ENCODE assay signal across 7 mouse cellular contexts in the genomic region with DNA sequence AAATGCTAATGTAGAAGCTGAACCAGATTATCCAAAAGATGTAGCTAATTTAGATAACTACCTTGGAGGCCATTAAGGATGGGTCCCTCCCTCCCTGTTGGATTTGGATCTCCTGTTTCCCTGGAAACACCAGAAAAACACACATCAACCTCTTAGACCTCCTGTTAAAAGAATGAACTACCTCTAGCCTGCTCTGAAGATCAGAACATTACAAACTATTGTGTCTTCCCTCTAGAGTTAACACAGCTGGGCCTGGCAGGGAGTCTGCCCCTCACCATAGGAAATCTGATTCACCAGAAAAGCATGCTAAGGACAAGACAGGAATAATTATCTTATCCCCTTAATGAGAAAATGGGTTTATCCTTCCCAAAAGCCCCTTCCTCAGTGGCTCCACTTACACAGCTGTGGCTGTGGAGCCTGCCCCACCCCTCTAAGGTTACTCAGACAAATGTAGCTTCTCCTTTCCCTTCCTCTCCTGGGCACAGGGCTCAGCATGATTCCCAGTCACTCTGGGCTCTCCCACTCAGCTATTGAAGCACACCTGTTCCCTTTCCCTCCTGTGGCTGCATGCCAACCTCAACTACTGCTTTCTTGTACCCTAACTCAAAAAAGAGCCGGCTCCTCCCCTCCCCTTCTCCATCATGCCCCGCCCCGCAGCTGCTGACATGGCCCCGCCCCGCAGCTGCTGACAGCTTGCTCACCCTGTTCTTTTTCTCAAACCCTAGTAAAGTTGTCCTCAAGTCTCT.
A peak's percentile ranks its signal among the peaks of the same experiment; 100 is the strongest.
DNase-seq lines count a peak whose midpoint lies in the region; ATAC-seq lines count a peak whose summit lies in the region.

No protein-coding gene starts in this region.

- 4% methylated on average over 5 of the region's 5 CpGs for WGBS in forebrain, embryonic 11.5 days
- 8% methylated on average over 5 of the region's 5 CpGs for WGBS in liver, embryonic 13.5 days (ENCODE audit: insufficient replicate concordance)

- H3K27ac ChIP-seq in forebrain, embryonic 11.5 days (ENCODE audit: low read depth, low read length), result 0 out of 2 replicates have a peak overlapping the region, but pooled peaks have one; percentile 19
- no peak overlapping the region for H3K27ac ChIP-seq in liver, embryonic 13.5 days

- no peak overlapping the region for H3K4me3 ChIP-seq in forebrain, embryonic 11.5 days (ENCODE audit: low read depth, low read length)
- H3K4me3 ChIP-seq in liver, embryonic 13.5 days (replicated peaks), result no peak overlapping the region

- no peaks in the 10 kb centered on the region for H3K36me3 ChIP-seq in forebrain, embryonic 11.5 days (ENCODE audit: control insufficient read depth, insufficient read depth, low read length)
- H3K36me3 ChIP-seq in liver, embryonic 13.5 days, result no peaks in the 10 kb centered on the region
- no peaks in the 10 kb centered on the region for H3K36me3 ChIP-seq in splenic B cell, adult 2 months (ENCODE audit: control insufficient read depth, insufficient read depth, low read length, poor library complexity, severe bottlenecking)

- no peaks in the 10 kb centered on the region for H3K27me3 ChIP-seq in forebrain, embryonic 11.5 days (ENCODE audit: control insufficient read depth, insufficient read depth, low read length)
- no peaks in the 10 kb centered on the region for H3K27me3 ChIP-seq in liver, embryonic 13.5 days
- no peaks in the 10 kb centered on the region for H3K27me3 ChIP-seq in splenic B cell, adult 2 months (ENCODE audit: control insufficient read depth, insufficient read depth, low read length, poor library complexity, severe bottlenecking)

- peaks cover 6% of the 10 kb centered on the region for H3K4me1 ChIP-seq in forebrain, embryonic 11.5 days (replicated peaks; ENCODE audit: control insufficient read depth, insufficient read depth, low read length)
- H3K4me1 ChIP-seq in liver, embryonic 13.5 days (replicated peaks), result peaks cover 18% of the 10 kb centered on the region

- peak; percentile 42; the same call in 1 of the 2 replicates for ATAC-seq in forebrain, embryonic 11.5 days (replicated peaks; ENCODE audit: low FRiP score)
- ATAC-seq in liver, embryonic 13.5 days (ENCODE audit: low read depth), result no peak

- no peak overlapping the region for H3K4me2 ChIP-seq in forebrain, embryonic 11.5 days (ENCODE audit: low read depth, low read length, severe bottlenecking)
- H3K4me2 ChIP-seq in liver, embryonic 13.5 days, result peak overlapping the region; percentile 6

- H3K9me3 ChIP-seq in forebrain, embryonic 11.5 days (ENCODE audit: control insufficient read depth, low read length), result peaks cover 2% of the 10 kb centered on the region; the same call in 1 of the 2 replicates
- H3K9me3 ChIP-seq in liver, embryonic 13.5 days (replicated peaks), result no peaks in the 10 kb centered on the region

- H3K9ac ChIP-seq in forebrain, embryonic 11.5 days (ENCODE audit: low read length), result no peak overlapping the region
- H3K9ac ChIP-seq in liver, embryonic 13.5 days, result no peak overlapping the region

- peak; percentile 56 for DNase-seq in testis, postnatal 10 days (ENCODE audit: low spot score)
- DNase-seq in testis, postnatal 14 days (ENCODE audit: low spot score), result no peak
- peak; percentile 67 for DNase-seq in forebrain, embryonic 11.5 days (ENCODE audit: low spot score)
- no peak for DNase-seq in liver, embryonic 13.5 days
- DNase-seq in splenic B cell, adult 2 months (ENCODE audit: low read depth, low spot score), result peak; percentile 37
- DNase-seq in left cerebral cortex, adult 8-10 months (ENCODE audit: low spot score in 2 of 2), result no peak
- no peak for DNase-seq in ovary, adult 18-20 months (ENCODE audit: low spot score)

Comparison
In these comparisons a context has a peak if more than half of its experiments do, and no peak if none do; other contexts are left out.
1. DNase-seq: peak in testis, postnatal 10 days (single experiment), forebrain, embryonic 11.5 days (single experiment) and splenic B cell, adult 2 months (single experiment); none in testis, postnatal 14 days (single experiment), liver, embryonic 13.5 days (single experiment), left cerebral cortex, adult 8-10 months (0 of 2) and ovary, adult 18-20 months (single experiment).